In genomic region chr3:96545565-96545964, GRCm38 (mm10) we compare ENCODE assay signal across 22 mouse cellular contexts. TPM values are rescaled to one million over a fixed set of nuclear protein-coding genes. Genes with fewer than 3 reads are reported as not detected.
DNase-seq lines count a peak whose midpoint lies in the region; ATAC-seq and TF ChIP-seq lines count a peak whose summit lies in the region.
"Had no signal": no experiment of that assay in that cellular context is flagged by ENCODE, and none has a peak within 500 bp of the region (broad histone marks: within the 10 kb centered on the region; RNA-seq: fewer than 3 reads in every experiment).

No protein-coding gene starts in this region.

- no peak for DNase-seq in heart, postnatal 0 days (ENCODE audit: low spot score)
- no peak for DNase-seq in heart, postnatal 36 days
- no peak for DNase-seq in liver, postnatal 0 days
- DNase-seq in CD4-positive helper T cell, adult 2 months (ENCODE audit: low read depth, low spot score), result peak; percentile 29
- no peak for DNase-seq in retina, postnatal 1 day
- DNase-seq in urinary bladder, postnatal 14 days (ENCODE audit: low spot score), result no peak
- DNase-seq: adrenal gland, adult 2 months; cerebellum, adult 11-12 months; cerebellum, postnatal 36 days; gastrocnemius, postnatal 36 days had no signal

- no peaks in the 10 kb centered on the region for H3K36me3 ChIP-seq in heart, postnatal 0 days (replicated peaks; ENCODE audit: control insufficient read depth, insufficient read depth, low read length)
- no peaks in the 10 kb centered on the region for H3K36me3 ChIP-seq in liver, postnatal 0 days (replicated peaks; ENCODE audit: insufficient read depth, low read length)
- H3K36me3 ChIP-seq in liver, embryonic 12.5 days, result no peaks in the 10 kb centered on the region
- H3K36me3 ChIP-seq: embryonic facial prominence, embryonic 12.5 days; heart, embryonic 13.5 days; intestine, embryonic 15.5 days; limb, embryonic 12.5 days; lung, embryonic 15.5 days had no signal

- H3K9me3 ChIP-seq in heart, postnatal 0 days (replicated peaks; ENCODE audit: control insufficient read depth, low read length), result no peaks in the 10 kb centered on the region
- no peaks in the 10 kb centered on the region for H3K9me3 ChIP-seq in liver, postnatal 0 days (ENCODE audit: low read length)
- no peaks in the 10 kb centered on the region for H3K9me3 ChIP-seq in liver, embryonic 12.5 days (replicated peaks)
- H3K9me3 ChIP-seq: embryonic facial prominence, embryonic 12.5 days; heart, embryonic 13.5 days; intestine, embryonic 15.5 days; limb, embryonic 12.5 days; lung, embryonic 15.5 days had no signal

- H3K4me2 ChIP-seq in heart, postnatal 0 days (ENCODE audit: low read depth, low read length), result no peak overlapping the region
- no peak overlapping the region for H3K4me2 ChIP-seq in liver, postnatal 0 days (ENCODE audit: low read depth, low read length)
- H3K4me2 ChIP-seq in liver, embryonic 12.5 days, result no peak overlapping the region
- H3K4me2 ChIP-seq: embryonic facial prominence, embryonic 12.5 days; heart, embryonic 13.5 days; intestine, embryonic 15.5 days; limb, embryonic 12.5 days; lung, embryonic 15.5 days had no signal

- peak; percentile 47 for TF ChIP-seq CTCF in heart, postnatal 0 days (IDR thresholded peaks at IDR 0.05; ENCODE audit: low read depth)
- TF ChIP-seq CTCF in liver, postnatal 0 days (IDR thresholded peaks at IDR 0.05; ENCODE audit: low read depth), result peak; percentile 46; the same call in 1 of the 2 replicates
- peak; percentile 20; the same call in 1 of the 2 replicates for TF ChIP-seq CTCF in cortical plate, adult 2 months (IDR thresholded peaks at IDR 0.05; ENCODE audit: extremely low read depth, insufficient read depth, low read length)

- WGBS in heart, postnatal 0 days, result 31% methylated on average over 1 of the region's 1 CpGs
- WGBS in liver, postnatal 0 days (ENCODE audit: insufficient replicate concordance), result 28% methylated on average over 1 of the region's 1 CpGs
- WGBS in liver, embryonic 12.5 days (ENCODE audit: insufficient replicate concordance), result 26% methylated on average over 1 of the region's 1 CpGs

- ATAC-seq in heart, postnatal 0 days (ENCODE audit: insufficient read depth, low read depth), result no peak
- ATAC-seq in liver, postnatal 0 days, result no peak
- no peak for ATAC-seq in liver, embryonic 12.5 days
- ATAC-seq: intestine, embryonic 15.5 days had no signal

- H3K27me3 ChIP-seq in heart, postnatal 0 days (ENCODE audit: control insufficient read depth, insufficient read depth, low read length), result no peaks in the 10 kb centered on the region
- no peaks in the 10 kb centered on the region for H3K27me3 ChIP-seq in liver, postnatal 0 days (ENCODE audit: insufficient read depth, low read length)
- H3K27me3 ChIP-seq in liver, embryonic 12.5 days (replicated peaks), result peaks cover 21% of the 10 kb centered on the region; the same call in 1 of the 2 replicates
- H3K27me3 ChIP-seq: embryonic facial prominence, embryonic 12.5 days; intestine, embryonic 15.5 days had no signal

- intact Hi-C loops in heart, postnatal 36 days (cut with DNase I), result no loop called here

- H3K4me3 ChIP-seq in heart, postnatal 0 days (ENCODE audit: low read depth, low read length), result no peak overlapping the region
- H3K4me3 ChIP-seq in liver, postnatal 0 days (ENCODE audit: low read depth, low read length), result no peak overlapping the region
- H3K4me3 ChIP-seq in liver, embryonic 12.5 days, result no peak overlapping the region
- H3K4me3 ChIP-seq in cortical plate, adult 2 months (ENCODE audit: insufficient read depth, low read length), result no peak overlapping the region
- H3K4me3 ChIP-seq: embryonic facial prominence, embryonic 12.5 days; heart, embryonic 13.5 days; intestine, embryonic 15.5 days; limb, embryonic 12.5 days; lung, embryonic 15.5 days; megakaryocyte, embryonic 14.5 days had no signal

- H3K27ac ChIP-seq in heart, postnatal 0 days (ENCODE audit: low read depth), result no peak overlapping the region
- no peak overlapping the region for H3K27ac ChIP-seq in liver, postnatal 0 days (ENCODE audit: low read depth)
- no peak overlapping the region for H3K27ac ChIP-seq in liver, embryonic 12.5 days
- no peak overlapping the region for H3K27ac ChIP-seq in cortical plate, adult 2 months (ENCODE audit: insufficient read depth, low read length)
- H3K27ac ChIP-seq: embryonic facial prominence, embryonic 12.5 days; heart, embryonic 13.5 days; intestine, embryonic 15.5 days; limb, embryonic 12.5 days; lung, embryonic 15.5 days had no signal

- no peak for TF ChIP-seq POLR2A in cortical plate, adult 2 months (IDR thresholded peaks at IDR 0.05; ENCODE audit: extremely low read depth, insufficient read depth, low read length)

- TF ChIP-seq EP300 in heart, postnatal 0 days (IDR thresholded peaks at IDR 0.05; ENCODE audit: low read depth), result no peak
- TF ChIP-seq EP300 in liver, postnatal 0 days (IDR thresholded peaks at IDR 0.05; ENCODE audit: low read depth), result no peak

- peaks cover 14% of the 10 kb centered on the region; the same call in 1 of the 2 replicates for H3K4me1 ChIP-seq in heart, postnatal 0 days (ENCODE audit: control insufficient read depth, insufficient read depth)
- peaks cover 5% of the 10 kb centered on the region; the same call in 1 of the 2 replicates for H3K4me1 ChIP-seq in liver, postnatal 0 days (ENCODE audit: insufficient read depth)
- H3K4me1 ChIP-seq in liver, embryonic 12.5 days, result peaks cover 4% of the 10 kb centered on the region
- no peaks in the 10 kb centered on the region for H3K4me1 ChIP-seq in cortical plate, adult 2 months (ENCODE audit: control insufficient read depth, insufficient read depth, low read length)
- H3K4me1 ChIP-seq: embryonic facial prominence, embryonic 12.5 days; intestine, embryonic 15.5 days had no signal

- H3K9ac ChIP-seq in heart, postnatal 0 days (replicated peaks; ENCODE audit: low read depth, low read length), result no peak overlapping the region
- no peak overlapping the region for H3K9ac ChIP-seq in liver, postnatal 0 days (replicated peaks)
- no peak overlapping the region for H3K9ac ChIP-seq in liver, embryonic 12.5 days
- H3K9ac ChIP-seq: embryonic facial prominence, embryonic 12.5 days; heart, embryonic 13.5 days; intestine, embryonic 15.5 days; limb, embryonic 12.5 days; lung, embryonic 15.5 days had no signal

RNA-seq across cellular contexts. Expression of gene Txnip, which starts 12.2 kb away (rescaled TPM):
- 1,058 and 1,196 TPM in 2 replicates for total RNA-seq in heart, postnatal 0 days (2014; rRNA removed; ENCODE audit: low replicate concordance)
- 332 and 600 TPM in 2 replicates for polyA plus RNA-seq in heart, postnatal 0 days (2015; fragmentation: Nextera tagmentation; extraction: Ambion mirVana)
- 1,000 to 10,000 TPM in 1 of 2 experiments, 100 to 1,000 TPM in 1; 646 to 1,158 TPM for total RNA-seq in heart, postnatal 36 days (2021)
- polyA plus RNA-seq in liver, postnatal 0 days (2015; fragmentation: Nextera tagmentation; extraction: Ambion mirVana), result 65.3 and 72.4 TPM in 2 replicates
- 28.6 and 29.9 TPM in 2 replicates for polyA plus RNA-seq in liver, embryonic 12.5 days (2016; fragmentation: Nextera tagmentation; extraction: Ambion mirVana)
- polyA plus RNA-seq in cortical plate, adult 2 months (2012; rRNA removed), result 31.4 and 38.5 TPM in 2 replicates

RNA-seq across cellular contexts. Expression of gene Hfe2, which starts 20.6 kb away (rescaled TPM):
- 68.1 and 81.3 TPM in 2 replicates for total RNA-seq in heart, postnatal 0 days (2014; rRNA removed; ENCODE audit: low replicate concordance)
- 24.7 and 25.9 TPM in 2 replicates for polyA plus RNA-seq in heart, postnatal 0 days (2015; fragmentation: Nextera tagmentation; extraction: Ambion mirVana)
- total RNA-seq in heart, postnatal 36 days (2021), result 100 to 1,000 TPM; 261 to 293 TPM
- polyA plus RNA-seq in liver, postnatal 0 days (2015; fragmentation: Nextera tagmentation; extraction: Ambion mirVana), result 19.2 and 21.8 TPM in 2 replicates
- polyA plus RNA-seq in liver, embryonic 12.5 days (2016; fragmentation: Nextera tagmentation; extraction: Ambion mirVana), result 0.68 and 0.98 TPM in 2 replicates
- polyA plus RNA-seq in cortical plate, adult 2 months (2012; rRNA removed), result 1.4 and 1.5 TPM in 2 replicates

RNA-seq across cellular contexts. Expression of gene Gm16253, which starts 31.2 kb away (rescaled TPM):
- not detected in 2 replicates for total RNA-seq in heart, postnatal 0 days (2014; rRNA removed; ENCODE audit: low replicate concordance)
- 1.1 and 1.2 TPM in 2 replicates for polyA plus RNA-seq in heart, postnatal 0 days (2015; fragmentation: Nextera tagmentation; extraction: Ambion mirVana)
- 1 to 10 TPM in 1 of 2 experiments, under 1 TPM in 1; 0.89 to 2.8 TPM for total RNA-seq in heart, postnatal 36 days (2021)
- not detected in 2 replicates for polyA plus RNA-seq in liver, postnatal 0 days (2015; fragmentation: Nextera tagmentation; extraction: Ambion mirVana)
- polyA plus RNA-seq in liver, embryonic 12.5 days (2016; fragmentation: Nextera tagmentation; extraction: Ambion mirVana), result 0.24 and 0.26 TPM in 2 replicates
- not detected in 2 replicates for polyA plus RNA-seq in cortical plate, adult 2 months (2012; rRNA removed)
- total RNA-seq: adrenal gland, adult 2 months; left cerebral cortex, adult 18-20 months had no signal
- polyA plus RNA-seq: adrenal gland, adult 2 months; brain, embryonic 14.5 days; large intestine, adult 2 months; urinary bladder, adult 2 months had no signal

RNA-seq across cellular contexts. Expression of gene Polr3gl, which starts 48.4 kb away (rescaled TPM):
- 10.3 and 13.1 TPM in 2 replicates for total RNA-seq in heart, postnatal 0 days (2014; rRNA removed; ENCODE audit: low replicate concordance)
- polyA plus RNA-seq in heart, postnatal 0 days (2015; fragmentation: Nextera tagmentation; extraction: Ambion mirVana), result 37.1 and 38.7 TPM in 2 replicates
- 10 to 100 TPM; 30.3 to 33.0 TPM for total RNA-seq in heart, postnatal 36 days (2021)
- 12.9 and 14.7 TPM in 2 replicates for polyA plus RNA-seq in liver, postnatal 0 days (2015; fragmentation: Nextera tagmentation; extraction: Ambion mirVana)
- polyA plus RNA-seq in liver, embryonic 12.5 days (2016; fragmentation: Nextera tagmentation; extraction: Ambion mirVana), result 16.7 and 19.8 TPM in 2 replicates
- polyA plus RNA-seq in cortical plate, adult 2 months (2012; rRNA removed), result 44.5 and 55.9 TPM in 2 replicates

RNA-seq across cellular contexts. Expression of gene Ankrd34a, which starts 50.9 kb away (rescaled TPM):
- total RNA-seq in heart, postnatal 0 days (2014; rRNA removed; ENCODE audit: low replicate concordance), result 1.2 and 5.3 TPM in 2 replicates
- polyA plus RNA-seq in heart, postnatal 0 days (2015; fragmentation: Nextera tagmentation; extraction: Ambion mirVana), result 6.0 and 6.8 TPM in 2 replicates
- total RNA-seq in heart, postnatal 36 days (2021), result 1 to 10 TPM; 1.3 to 2.2 TPM
- polyA plus RNA-seq in liver, postnatal 0 days (2015; fragmentation: Nextera tagmentation; extraction: Ambion mirVana), result not detected in 2 replicates
- 0.33 and 0.44 TPM in 2 replicates for polyA plus RNA-seq in liver, embryonic 12.5 days (2016; fragmentation: Nextera tagmentation; extraction: Ambion mirVana)
- 61.6 and 61.9 TPM in 2 replicates for polyA plus RNA-seq in cortical plate, adult 2 months (2012; rRNA removed)
